Mouse (Mus musculus) stomach, postnatal 0 days (tissue): ENCODE results near the gene Kif26a. TPM values are rescaled to one million over a fixed set of nuclear protein-coding genes. Genes with fewer than 3 reads are reported as not detected.

ENCODE experiments used
- ATAC-seq: fragments of 200-750 bp; cut with Nextera tagmentation; 2 replicates; pipeline ENCODE4 v1.8.0; 2017; ENCODE audit not compliant: low FRiP score, low TSS enrichment
- DNase-seq: peaks from one replicate; pipeline ENCODE4 v3.0.0-alpha.2; 2016; ENCODE audit warnings: low spot score
- H3K27ac ChIP-seq: fragments of 300-500 bp; sonication (generic); replicated peaks from 2 replicates; pipeline ENCODE4 v1.5.1; 2014; ENCODE audit warnings: mild to moderate bottlenecking, control low read depth
- H3K27me3 ChIP-seq: fragments of 300-500 bp; sonication (generic); 2 replicates; pipeline ENCODE4 v1.6.1; 2014; ENCODE audit warnings: low read length; ENCODE audit not compliant: control insufficient read depth, insufficient read depth
- H3K36me3 ChIP-seq: fragments of 300-500 bp; sonication (generic); 2 replicates; pipeline ENCODE4 v1.6.1; 2014; ENCODE audit warnings: low read length, mixed read lengths; ENCODE audit not compliant: control insufficient read depth, insufficient read depth
- H3K4me1 ChIP-seq: fragments of 300-500 bp; sonication (generic); replicated peaks from 2 replicates; pipeline ENCODE4 v1.6.1; 2014; ENCODE audit warnings: antibody characterized with exemption; ENCODE audit not compliant: control insufficient read depth, insufficient read depth
- H3K4me2 ChIP-seq: fragments of 300-500 bp; sonication (generic); replicated peaks from 2 replicates; pipeline ENCODE4 v1.6.1; 2014; ENCODE audit warnings: low read depth, mild to moderate bottlenecking, control low read depth, moderate library complexity
- H3K4me3 ChIP-seq: fragments of 300-500 bp; sonication (generic); 2 replicates; pipeline ENCODE4 v1.5.1; 2014; ENCODE audit warnings: low read depth, low read length, control low read depth
- H3K9ac ChIP-seq: fragments of 300-500 bp; sonication (generic); 2 replicates; pipeline ENCODE4 v1.6.1; 2014; ENCODE audit warnings: mild to moderate bottlenecking, low read length, control low read depth, mixed read lengths
- H3K9me3 ChIP-seq: fragments of 300-500 bp; sonication (generic); 2 replicates; pipeline ENCODE4 v1.6.1; 2016; ENCODE audit warnings: low read length; ENCODE audit not compliant: control insufficient read depth
- CTCF ChIP-seq: IDR thresholded peaks from 2 replicates; pipeline ENCODE4 v1.5.1; 2016; ENCODE audit warnings: antibody characterized with exemption, low read depth, mild to moderate bottlenecking, moderate library complexity
- EP300 ChIP-seq: optimal IDR thresholded peaks from 2 replicates; pipeline ENCODE3; 2016; ENCODE audit warnings: antibody characterized with exemption
- WGBS: fragments of 180-500 bp; shearing (Covaris S2); extraction: QIAGEN DNeasy Blood & Tissue Kit; methylation state at CpG from one replicate; pipeline ENCODE4 v1.1.7; 2014; 5-methylcytosine and 5-hydroxymethylcytosine counted together
- polyA plus RNA-seq: library from polyadenylated mRNA; unstranded; fragments of >200 nt; fragmentation: Nextera tagmentation; extraction: Ambion mirVana; gene quantifications from 2 replicates; pipeline ENCODE4 v1.2.1, GENCODE M21; 2015

Gene Kif26a
- polyA plus RNA-seq, 1 experiment from 2014 or later: 0.75 TPM

- TF ChIP-seq CTCF: peak; percentile 95
- no peak for TF ChIP-seq EP300
- Histone ChIP-seq H3K27me3 (peaks cover 19% of the 10 kb centered on the region), H3K27ac (no peak overlapping the region), H3K4me3 (no peak overlapping the region), H3K9ac (no peak overlapping the region), H3K4me1 (no peaks in the 10 kb centered on the region), H3K36me3 (no peaks in the 10 kb centered on the region), H3K9me3 (no peaks in the 10 kb centered on the region), H3K4me2 (no peak overlapping the region)
- ATAC-seq (peak; percentile 36; the same call in 1 of the 2 replicates), DNase-seq (peak; percentile 53)
- WGBS: 6% methylated on average over 5 of the region's 5 CpGs
Measured at GRCm38 (mm10) chr12:112140231-112140630, 5.8 kb upstream of the Kif26a start.

- H3K27me3 ChIP-seq: peaks cover 19% of the 10 kb centered on the region
- 65% methylated on average over 7 of the region's 7 CpGs for WGBS
- H3K36me3 ChIP-seq: no peaks in the 10 kb centered on the region
- no peaks in the 10 kb centered on the region for H3K9me3 ChIP-seq
- no peak overlapping the region for H3K4me2 ChIP-seq
- DNase-seq (no peak), ATAC-seq (no peak)
- no peak overlapping the region for H3K4me3 ChIP-seq
- TF ChIP-seq CTCF: no peak
- no peak for TF ChIP-seq EP300
- no peak overlapping the region for H3K9ac ChIP-seq
- H3K27ac ChIP-seq: no peak overlapping the region
- H3K4me1 ChIP-seq: no peaks in the 10 kb centered on the region
Measured at GRCm38 (mm10) chr12:112140745-112141144, 5.3 kb upstream of the Kif26a start.

GRCm38 (mm10) chr12:112141300-112141699 is 4.7 kb upstream of the Kif26a start:
- Histone ChIP-seq H3K36me3 (no peaks in the 10 kb centered on the region), H3K27ac (no peak overlapping the region), H3K27me3 (peaks cover 19% of the 10 kb centered on the region), H3K9ac (no peak overlapping the region), H3K4me2 (no peak overlapping the region), H3K4me1 (no peaks in the 10 kb centered on the region; the same call in 1 of the 2 replicates), H3K9me3 (no peaks in the 10 kb centered on the region), H3K4me3 (no peak overlapping the region)
- DNase-seq (peak; percentile 81), ATAC-seq (no peak)
- TF ChIP-seq EP300 (no peak), CTCF (peak; percentile 22; the same call in 1 of the 2 replicates)
- 3% methylated on average over 6 of the region's 6 CpGs for WGBS

GRCm38 (mm10) chr12:112143116-112143832 is 2.7 kb upstream of the Kif26a start:
- H3K9me3 ChIP-seq: no peaks in the 10 kb centered on the region
- DNase-seq: no peak
- TF ChIP-seq EP300 (no peak), CTCF (peak; percentile 61)
- H3K4me1 ChIP-seq: no peaks in the 10 kb centered on the region; the same call in 1 of the 2 replicates
- no peak overlapping the region; the same call in 1 of the 2 replicates for H3K4me2 ChIP-seq
- no peaks in the 10 kb centered on the region for H3K36me3 ChIP-seq
- no peak overlapping the region for H3K27ac ChIP-seq
- no peak for ATAC-seq
- 6% methylated on average over 14 of the region's 14 CpGs for WGBS
- H3K4me3 ChIP-seq: peak overlapping the region; percentile 33; the same call in 1 of the 2 replicates
- H3K9ac ChIP-seq: no peak overlapping the region
- H3K27me3 ChIP-seq: peaks cover 19% of the 10 kb centered on the region

DNA sequence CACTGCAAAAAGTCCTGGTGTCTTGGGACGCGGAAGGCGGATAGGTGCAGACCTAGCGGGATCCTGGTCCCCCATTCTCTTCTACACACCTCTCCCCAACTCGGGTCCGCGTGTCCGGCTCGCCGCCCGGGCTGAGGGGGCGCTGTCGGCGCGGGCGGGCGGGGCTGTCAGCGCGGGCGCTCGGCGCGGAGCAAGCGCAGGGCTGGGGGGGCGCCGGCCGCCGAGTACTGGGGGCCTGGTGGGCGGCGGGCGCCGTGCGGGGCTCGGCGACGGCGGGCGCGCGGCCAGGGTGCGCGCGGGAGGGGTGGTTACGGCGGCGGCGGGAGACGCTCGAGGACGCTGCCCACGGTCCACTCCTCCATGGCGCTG is 2.2 kb upstream of the Kif26a start:
- ATAC-seq (no peak), DNase-seq (no peak)
- under 1% methylated on average over 27 of the region's 52 CpGs for WGBS
- H3K27ac ChIP-seq: no peak overlapping the region
- peak overlapping the region; percentile 33 for H3K4me3 ChIP-seq
- peak overlapping the region; percentile 54 for H3K4me2 ChIP-seq
- peaks cover 19% of the 10 kb centered on the region for H3K27me3 ChIP-seq
- TF ChIP-seq CTCF (no peak; the same call in 1 of the 2 replicates), EP300 (no peak)
- H3K4me1 ChIP-seq: no peaks in the 10 kb centered on the region; the same call in 1 of the 2 replicates
- H3K9ac ChIP-seq: no peak overlapping the region
- H3K36me3 ChIP-seq: no peaks in the 10 kb centered on the region
- no peaks in the 10 kb centered on the region for H3K9me3 ChIP-seq

- Histone ChIP-seq H3K36me3 (no peaks in the 10 kb centered on the region), H3K9me3 (no peaks in the 10 kb centered on the region), H3K4me1 (no peaks in the 10 kb centered on the region; the same call in 1 of the 2 replicates), H3K4me2 (peak overlapping the region; percentile 54), H3K4me3 (peak overlapping the region; percentile 33), H3K9ac (no peak overlapping the region), H3K27ac (no peak overlapping the region), H3K27me3 (peaks cover 19% of the 10 kb centered on the region)
- TF ChIP-seq CTCF (no peak), EP300 (no peak)
- ATAC-seq: no peak
- 2% methylated on average over 46 of the region's 46 CpGs for WGBS
- no peak for DNase-seq
Measured at GRCm38 (mm10) chr12:112144377-112145115, 1.5 kb upstream of the Kif26a start.
